Mouse (Mus musculus): ENCODE data around the gene Snap23.

The Snap23 gene

DNA sequence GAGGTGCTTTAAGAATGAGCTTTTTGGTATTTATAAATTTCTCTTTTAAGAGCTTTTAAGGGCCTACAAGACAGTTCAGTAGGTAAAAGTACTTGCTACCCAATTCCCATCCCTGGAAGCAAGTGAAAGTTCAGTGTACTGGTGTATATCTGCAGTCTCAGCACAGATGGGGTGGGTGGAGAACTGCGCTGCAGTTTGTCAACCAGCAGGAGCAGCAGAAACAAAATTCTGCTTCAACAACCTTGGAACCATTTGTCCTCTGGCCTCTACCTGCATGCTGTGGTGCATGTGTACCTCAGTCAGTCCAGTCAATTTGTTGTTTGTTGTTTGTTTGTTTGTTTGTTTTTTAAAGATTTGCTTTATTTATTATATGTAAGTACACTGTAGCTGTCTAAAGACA lies 24.8 kb downstream of the Snap23 start:
- DNase-seq = no peak

DNA sequence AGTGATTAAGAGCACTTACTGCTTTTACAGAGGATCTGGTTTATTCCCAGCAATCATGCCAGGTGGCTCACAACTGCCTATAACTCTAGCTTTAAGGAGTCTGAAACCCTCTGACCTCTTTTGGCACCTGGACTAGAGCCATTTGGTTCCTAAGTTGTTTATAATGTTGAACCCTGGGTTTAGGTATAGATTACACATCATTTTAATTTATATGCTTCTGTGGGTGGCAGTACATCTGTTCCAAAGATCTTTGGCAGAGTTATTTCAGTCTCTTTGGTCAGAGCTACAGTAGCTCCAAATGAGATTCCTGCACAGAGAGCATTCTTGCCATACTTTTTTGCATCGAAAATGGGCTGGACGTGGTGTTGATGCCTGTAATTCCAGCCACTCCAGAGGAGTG lies 30.3 kb downstream of the Snap23 start:
- no peak for DNase-seq

DNA sequence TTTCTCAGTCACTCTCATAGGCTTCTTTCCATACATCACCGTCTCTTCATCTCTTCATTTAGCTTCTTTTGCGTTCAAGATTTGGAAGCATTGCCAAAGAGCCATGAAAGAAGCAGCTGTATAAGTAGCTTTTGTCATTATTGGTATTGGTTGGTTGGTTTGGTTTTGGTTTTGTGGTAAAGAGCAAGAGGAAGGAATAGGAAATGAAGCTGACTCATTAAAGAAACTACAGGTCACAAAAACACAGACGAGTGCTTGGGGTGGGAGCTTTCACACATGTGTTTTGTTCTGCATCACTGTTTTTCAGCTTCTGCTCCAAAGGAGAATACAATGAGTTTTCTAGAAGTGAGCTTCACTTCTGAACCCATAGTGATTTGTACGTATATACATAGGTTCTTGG lies 32.0 kb downstream of the Snap23 start:
- DNase-seq = no peak

DNA sequence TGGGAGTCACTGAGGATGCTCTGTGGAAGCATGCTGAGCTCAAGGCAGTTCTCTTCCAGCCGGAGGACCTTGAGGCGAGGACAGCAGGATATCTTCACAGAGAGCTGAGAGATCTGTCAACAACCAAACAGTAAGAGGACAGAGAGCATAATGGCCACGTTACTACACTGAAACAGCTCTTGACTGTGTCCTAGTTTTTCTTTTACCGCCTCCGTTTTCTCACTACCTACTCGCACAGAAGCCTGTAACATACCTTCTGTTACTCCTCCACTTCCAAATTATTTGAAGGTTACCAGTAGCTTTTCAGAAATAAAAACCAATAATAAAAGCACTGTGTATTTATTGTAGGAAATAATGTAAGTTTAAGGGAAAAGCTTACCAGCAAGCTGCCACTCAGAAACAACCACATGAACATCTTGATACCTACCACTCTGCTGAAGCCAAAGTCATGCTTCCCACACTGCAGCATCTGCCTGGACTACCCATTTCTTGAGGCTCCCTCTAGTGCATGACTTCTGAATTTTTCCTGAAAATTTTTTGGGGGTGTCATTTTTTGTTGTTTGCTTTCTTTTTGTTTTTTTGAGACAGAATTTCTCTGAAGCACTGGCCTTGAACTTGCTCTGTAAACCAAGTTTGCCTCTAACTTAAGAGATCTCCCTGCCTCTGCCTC lies 38.7 kb downstream of the Snap23 start:
- peak; percentile 18 for DNase-seq

DNA sequence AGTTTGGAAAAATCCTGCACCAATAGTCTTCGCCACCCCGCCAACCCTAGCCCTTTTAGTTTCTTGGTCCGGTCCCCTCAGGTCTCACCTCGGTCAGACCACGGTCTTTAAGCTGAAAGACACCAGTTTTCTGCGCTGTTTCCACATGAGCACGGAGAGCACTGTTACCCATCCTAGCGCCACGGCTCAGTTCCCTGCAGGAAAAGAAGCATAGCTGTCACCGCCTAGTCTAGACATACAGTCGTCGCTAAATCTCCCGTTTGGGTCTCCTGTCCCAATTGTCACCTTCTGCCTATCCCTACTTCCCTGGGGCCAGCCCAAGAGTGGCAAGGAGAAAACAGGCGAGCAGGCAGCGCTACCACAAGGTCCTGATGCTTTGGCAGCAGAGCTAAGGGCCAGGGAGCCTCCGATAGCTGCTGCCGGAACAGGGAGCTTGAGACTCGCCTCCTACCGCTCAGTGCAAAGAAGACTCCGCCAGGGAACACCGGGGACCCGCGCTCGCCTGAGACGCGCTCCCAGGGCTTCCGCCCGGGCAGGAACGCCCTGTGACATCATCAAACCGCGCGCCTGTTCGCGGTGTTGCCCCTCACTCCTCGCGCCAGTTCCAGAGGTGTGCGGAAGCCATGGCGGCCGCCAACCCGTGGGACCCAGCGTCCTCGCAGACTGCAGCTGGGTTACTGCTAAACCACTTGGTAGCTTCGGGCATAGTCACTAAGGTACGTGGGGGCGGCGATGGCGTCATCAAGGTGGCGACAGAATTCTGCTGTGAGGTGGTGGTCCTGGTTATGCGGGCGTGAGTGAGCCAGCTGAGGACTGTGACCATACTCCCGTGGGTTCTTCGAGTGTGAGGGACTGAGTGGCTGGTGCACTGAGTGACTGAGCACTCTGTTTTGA lies 41.6 kb downstream of the Snap23 start, which contains the start of the genes Haus2 and Lrrc57:
TSS of gene Haus2 (plus strand) at position 554 of the 894 bp plus-strand sequence.
TSS of gene Lrrc57 (minus strand) at position 691 of the 894 bp plus-strand sequence.
- peak; percentile 98 for DNase-seq

DNA sequence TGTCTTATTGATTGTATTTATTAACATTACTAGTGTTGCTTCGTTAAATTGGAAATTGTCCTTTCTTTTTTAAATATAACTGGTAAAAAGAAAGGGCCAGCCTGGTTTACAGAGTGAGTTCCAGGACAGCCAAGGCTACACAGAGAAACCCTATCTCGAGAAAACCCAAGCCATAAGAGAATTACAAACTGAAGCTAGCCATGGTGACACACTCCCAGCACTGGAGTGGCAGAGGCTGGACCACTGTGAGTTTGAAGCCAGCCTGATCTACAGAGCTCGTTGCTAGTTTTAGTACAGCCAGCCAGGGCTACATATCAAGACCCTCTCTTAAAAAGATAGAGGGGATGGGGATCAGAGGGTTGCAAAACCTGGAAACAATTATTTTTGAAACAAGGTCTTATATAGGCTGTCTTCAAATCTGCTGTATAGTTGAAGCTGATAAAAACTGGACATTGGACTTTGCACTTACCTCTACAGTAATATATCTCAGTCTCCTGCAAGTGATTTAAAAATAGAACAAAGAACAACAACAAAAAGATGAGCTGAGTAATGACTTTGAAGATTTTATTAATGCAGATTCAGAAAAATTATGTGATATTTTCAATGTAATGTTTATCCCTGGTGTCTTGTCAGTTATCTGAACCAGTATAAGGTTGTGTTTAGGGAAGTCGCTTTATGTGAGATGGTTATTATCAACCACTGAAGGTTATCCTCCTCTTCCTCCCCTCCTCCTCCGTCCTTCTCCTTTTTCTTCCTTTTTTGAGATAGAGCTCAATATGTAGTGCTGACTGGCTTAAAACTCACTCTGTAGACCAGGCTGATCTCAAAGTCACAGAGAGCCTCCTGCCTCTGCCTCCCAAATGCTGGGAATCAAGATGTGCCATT lies 49.0 kb downstream of the Snap23 start:
- no peak for DNase-seq

DNA sequence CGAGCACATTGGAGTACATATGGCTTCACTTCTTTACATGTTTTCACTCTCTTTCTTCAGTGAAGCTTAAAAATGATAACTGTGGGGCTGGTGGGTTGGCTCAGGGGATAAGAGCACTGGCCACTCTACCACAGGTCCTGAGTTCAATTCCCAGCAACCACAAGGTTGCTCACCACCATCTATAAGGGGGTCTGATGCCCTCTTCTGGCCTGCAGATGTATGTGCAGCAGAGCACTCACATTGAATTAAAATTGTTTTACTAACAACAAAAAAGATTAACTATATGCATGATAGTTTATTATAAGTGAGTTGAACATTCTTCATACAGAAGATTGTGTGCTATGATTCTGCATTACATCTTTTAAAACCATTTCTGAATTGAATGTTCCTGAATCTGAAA lies 52.1 kb downstream of the Snap23 start:
- no peak for DNase-seq

DNA sequence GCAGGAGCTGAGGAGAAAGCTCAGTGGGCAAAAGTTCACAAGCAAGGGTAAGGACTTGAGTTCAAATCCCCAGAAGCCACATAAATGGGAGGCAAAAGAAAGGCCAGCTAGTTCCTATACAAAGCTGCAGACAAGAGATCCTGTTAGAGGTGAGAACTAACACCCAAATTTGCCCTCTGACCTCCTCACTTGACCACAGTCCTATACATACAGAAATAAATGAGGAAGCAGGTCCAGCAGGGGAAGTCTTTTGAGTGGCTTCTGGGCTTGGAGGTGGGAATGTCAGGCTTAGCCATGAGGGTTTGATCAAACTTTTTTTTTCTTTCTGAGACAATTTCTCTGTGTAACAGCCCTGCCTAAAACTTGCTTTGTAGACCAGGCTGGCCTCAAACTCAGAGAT lies 55.4 kb downstream of the Snap23 start:
- no peak for DNase-seq

DNA sequence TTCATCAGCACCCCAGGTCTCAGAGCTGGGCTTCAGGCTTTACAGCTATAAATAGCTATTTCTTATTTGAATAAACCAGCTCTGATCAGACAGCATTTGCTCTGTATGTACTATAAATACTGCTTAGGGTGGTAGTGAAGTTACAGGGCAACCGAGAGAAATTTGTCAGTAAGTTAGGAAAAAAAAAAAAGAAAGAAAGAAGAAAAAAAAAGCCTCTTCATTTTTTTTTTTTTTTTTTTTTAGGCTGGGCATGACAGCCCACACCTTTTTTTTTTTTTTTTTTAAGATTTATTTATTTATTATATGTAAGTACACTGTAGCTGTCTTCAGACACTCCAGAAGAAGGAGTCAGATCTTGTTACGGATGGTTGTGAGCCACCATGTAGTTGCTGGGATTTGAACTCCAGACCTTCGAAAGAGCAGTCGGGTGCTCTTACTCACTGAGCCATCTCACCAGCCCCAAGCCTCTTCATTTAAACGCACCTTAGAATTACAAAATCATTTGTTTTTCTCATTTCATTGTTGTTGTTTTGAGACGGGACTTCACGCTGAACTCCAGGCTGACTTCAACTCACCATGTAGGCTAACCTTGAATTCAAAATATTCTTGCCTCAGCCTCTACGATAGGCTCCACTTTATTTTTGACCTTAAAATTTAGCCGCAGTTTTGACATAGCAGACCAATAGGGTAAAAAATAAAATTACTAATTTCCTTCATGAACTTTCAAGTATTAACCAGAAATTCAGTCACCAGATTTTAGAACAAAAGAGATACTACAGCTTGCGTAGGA lies 60.8 kb downstream of the Snap23 start:
- DNase-seq = no peak

DNA sequence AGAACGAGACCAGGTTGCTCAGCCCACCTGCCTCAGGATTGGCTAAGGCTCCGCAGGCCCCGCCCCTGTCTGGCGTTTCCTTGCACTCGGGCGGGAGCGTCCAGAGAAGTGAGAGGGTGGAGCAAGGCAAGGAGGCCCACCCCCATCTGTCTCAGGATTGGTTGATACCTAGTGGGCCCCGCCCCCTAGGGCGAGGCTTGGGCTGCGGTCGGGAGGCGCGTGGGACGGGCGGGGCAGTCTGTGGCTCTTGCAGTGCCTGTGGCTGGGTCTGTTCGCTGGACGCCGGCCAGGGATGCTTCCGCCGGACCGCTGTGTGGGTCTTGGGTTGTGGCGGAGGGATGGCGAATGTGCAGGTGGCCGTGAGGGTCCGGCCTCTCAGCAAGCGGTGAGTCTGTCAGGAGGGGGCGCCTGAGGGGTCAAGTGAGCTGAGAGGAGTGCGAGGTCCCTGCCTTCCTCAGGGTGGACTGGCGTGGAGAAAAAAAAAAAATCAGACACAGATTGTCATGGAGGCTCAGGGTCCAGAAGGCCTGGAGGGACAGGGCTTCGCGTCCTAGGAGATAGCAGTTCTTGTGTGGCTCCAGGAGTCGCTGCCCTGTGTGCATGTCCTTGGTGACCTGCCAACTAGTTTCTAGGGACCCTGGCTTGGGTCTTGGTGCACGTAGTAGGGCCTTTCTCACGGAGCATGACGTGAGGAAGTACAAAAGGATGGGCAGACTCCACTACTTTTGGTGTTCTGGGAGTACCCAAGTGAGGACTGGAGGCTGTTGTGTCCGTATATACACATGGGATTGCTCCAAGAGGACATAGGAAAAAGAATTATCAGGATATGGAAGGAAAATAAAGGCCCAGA lies 61.6 kb downstream of the Snap23 start, which contains the start of gene Stard9:
TSS of gene Stard9 (plus strand) at position 236 of the 850 bp plus-strand sequence.
- peak; percentile 98 for DNase-seq

DNA sequence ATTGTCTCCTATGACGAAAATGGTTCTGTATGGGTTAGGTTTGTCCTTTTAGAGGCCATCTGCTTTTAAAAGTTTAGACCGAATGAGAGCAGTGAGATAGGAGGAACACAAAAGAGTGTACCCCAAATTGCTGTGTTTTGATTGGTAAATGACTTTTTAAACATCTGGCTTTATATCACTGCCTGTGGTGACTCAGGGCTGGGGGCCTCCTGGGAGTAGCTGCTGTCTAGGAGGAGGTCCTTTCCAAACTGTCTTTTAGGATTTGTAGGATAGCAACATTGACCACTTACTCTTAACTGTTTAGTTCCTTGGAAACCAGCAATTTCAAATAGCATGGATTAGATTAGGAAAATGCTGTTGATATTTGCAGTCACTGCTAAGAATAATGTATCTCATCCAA lies 62.8 kb downstream of the Snap23 start:
- DNase-seq = no peak

DNA sequence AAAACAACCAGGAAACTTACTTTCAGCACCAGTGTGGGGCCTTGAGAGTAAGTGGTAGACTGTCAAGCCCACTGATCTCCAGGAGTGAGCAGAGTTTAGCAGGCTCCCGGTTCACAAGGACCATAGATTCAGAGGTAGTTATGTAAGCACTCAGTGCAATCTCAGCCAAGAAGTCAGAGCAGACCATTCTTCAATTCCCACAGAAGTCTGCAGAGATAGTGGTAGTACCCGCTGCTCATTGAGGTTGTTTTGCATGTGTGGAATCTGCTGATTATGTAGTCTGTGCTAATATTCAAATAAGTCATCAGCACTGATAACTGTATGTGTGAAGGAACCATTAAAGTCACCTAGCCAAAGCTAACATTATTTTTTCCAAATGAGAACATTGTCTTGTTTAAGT lies 63.2 kb downstream of the Snap23 start:
- no peak for DNase-seq

DNA sequence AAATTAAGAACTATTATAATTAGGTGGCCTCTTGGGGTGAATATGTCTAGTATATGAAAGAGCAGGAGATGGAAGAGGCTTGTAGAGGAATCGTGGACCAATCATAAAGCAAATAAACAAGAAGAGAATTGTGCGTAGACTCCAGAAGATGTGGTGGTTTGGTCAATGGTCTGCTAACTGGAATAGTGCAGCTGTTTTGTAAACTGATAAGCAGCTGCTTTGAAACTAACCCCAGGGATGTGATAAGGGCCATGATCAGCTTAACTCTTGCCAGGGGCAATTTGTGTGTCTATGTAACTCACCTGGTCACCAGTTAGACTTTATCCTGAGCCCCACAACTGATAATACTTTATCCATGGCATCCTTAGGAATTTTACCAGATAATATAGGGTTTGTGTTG lies 64.0 kb downstream of the Snap23 start:
- no peak for DNase-seq

DNA sequence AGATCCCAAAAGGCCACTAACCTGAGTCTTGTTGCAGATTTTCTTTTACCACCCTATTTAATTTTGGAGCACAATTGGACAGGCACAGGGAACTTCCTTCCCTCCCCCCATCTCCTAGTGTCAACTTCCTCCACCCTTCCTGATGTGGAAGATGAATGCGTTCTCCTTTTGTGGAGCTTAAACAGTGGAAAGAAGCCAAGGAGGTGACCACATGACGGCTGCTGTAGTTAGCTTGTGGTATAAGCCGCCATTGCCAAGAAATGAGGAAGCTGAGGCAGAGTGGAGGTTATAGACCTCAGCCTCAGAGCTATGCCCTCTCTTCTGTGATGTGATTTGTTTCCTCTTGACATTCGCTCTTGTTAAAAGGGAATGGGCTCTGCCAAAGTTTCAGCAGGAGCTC lies 64.5 kb downstream of the Snap23 start:
- no peak for DNase-seq

DNA sequence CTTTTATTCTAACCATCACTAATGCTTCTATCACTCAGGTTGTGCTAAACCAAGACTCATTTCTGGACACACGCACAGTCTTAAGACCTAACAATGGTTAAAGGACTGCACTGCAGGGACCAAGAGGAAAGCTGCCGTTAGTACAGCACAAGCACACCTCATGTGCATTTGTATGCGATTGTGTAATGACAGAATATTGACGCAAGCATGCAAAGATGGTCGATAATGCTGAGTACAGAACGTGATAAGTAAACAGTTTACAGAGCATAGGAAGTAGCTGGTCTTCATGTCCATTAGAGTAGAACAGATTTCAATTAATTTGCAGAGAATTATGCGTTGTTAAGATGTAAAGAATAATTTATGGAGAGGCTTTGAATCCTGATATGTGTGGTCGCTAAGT lies 73.4 kb downstream of the Snap23 start:
- no peak for DNase-seq

DNA sequence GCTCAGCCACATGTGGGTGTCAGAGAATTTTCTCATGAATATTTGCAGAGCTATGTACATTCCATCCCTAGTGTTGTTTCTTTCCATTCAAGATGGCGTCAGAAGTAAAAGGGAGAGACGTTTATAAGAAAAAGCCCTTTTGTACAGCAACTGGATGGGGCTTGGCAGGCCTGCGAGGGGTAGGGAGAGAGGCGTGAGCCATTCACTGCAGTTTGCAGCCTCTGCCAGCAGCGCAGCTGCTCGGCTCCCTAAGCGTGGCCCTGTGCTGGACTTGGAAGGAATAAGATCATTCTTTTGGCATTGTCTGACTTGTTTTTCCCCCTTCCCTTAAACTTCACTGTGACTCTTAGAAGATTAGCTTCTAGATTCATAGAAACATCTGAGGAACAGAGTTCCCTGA lies 76.4 kb downstream of the Snap23 start:
- no peak for DNase-seq

DNA sequence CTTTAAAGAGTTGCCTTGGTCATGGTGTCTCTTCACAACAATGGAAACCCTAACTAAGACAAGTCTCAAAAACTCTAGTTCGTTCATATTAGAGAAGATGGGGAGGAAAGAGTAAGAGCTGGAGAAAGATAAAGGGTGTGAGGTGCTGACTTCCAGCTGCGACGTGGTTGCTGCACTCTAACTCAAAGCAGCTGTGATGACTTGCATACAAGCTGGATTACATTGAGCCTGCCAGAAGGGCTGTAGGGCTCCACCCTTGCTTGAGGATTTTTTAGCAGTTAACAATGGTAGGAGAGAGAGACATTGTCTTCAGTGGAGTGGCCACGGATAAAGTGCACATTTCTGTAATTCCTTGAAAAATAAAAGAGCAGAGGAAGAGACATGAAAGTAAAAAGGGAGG lies 79.3 kb downstream of the Snap23 start:
- DNase-seq = no peak

Data from thymus, postnatal 4 days (tissue).